Mouse (Mus musculus) G1E (cell line): ENCODE data around the gene Marf1. TPM values are rescaled to one million over a fixed set of nuclear protein-coding genes. Genes with fewer than 3 reads are reported as not detected.
"Not testable (repeated sequence)": the region's sequence is repeated elsewhere in the genome, so short reads cannot be mapped to it uniquely, and the experiment has no call there.

Experiments
- ATAC-seq: 2 replicates; pipeline ENCODE4 v1.8.0; 2016; ENCODE audit warnings: mild to moderate bottlenecking; ENCODE audit not compliant: insufficient number of reproducible peaks, poor library complexity, low FRiP score, severe bottlenecking; ENCODE audit errors: extremely low read depth
- DNase-seq: peaks from one replicate; pipeline ENCODE4 v3.0.0; 2012; ENCODE audit warnings: low spot score
- H3K27me3 ChIP-seq: 2 replicates; pipeline ENCODE4 v1.6.1; 2012; ENCODE audit warnings: mild to moderate bottlenecking, low read length, inconsistent platforms; ENCODE audit not compliant: insufficient read depth
- H3K36me3 ChIP-seq: replicated peaks from 2 replicates; pipeline ENCODE3; 2012; ENCODE audit warnings: mild to moderate bottlenecking, inconsistent platforms
- H3K4me1 ChIP-seq: 2 replicates; pipeline ENCODE4 v1.6.1; 2012; ENCODE audit warnings: low read depth, low read length, inconsistent platforms, mixed read lengths; ENCODE audit not compliant: insufficient read depth
- H3K4me3 ChIP-seq: 2 replicates; pipeline ENCODE4 v1.5.1; 2012; ENCODE audit warnings: low read depth, mild to moderate bottlenecking, inconsistent platforms, low read length, moderate library complexity, mixed read lengths
- H3K9me3 ChIP-seq: replicated peaks from 2 replicates; pipeline ENCODE4 v1.6.1; 2012; ENCODE audit warnings: inconsistent platforms
- CTCF ChIP-seq: IDR thresholded peaks from 2 replicates; pipeline ENCODE4 v1.5.1; 2012; ENCODE audit warnings: low read depth, low read length, inconsistent platforms, mixed read lengths
- GATA1 ChIP-seq: IDR thresholded peaks from 2 replicates; pipeline ENCODE4 v1.6.1; 2012; ENCODE audit warnings: borderline replicate concordance, low read length, inconsistent platforms, mixed read lengths
- GATA2 ChIP-seq: IDR thresholded peaks from 2 replicates; pipeline ENCODE4 v1.6.1; 2012; ENCODE audit warnings: low read depth, low read length, inconsistent platforms, borderline replicate concordance
- POLR2AphosphoS5 ChIP-seq: IDR thresholded peaks from 2 replicates; pipeline ENCODE4 v1.6.1; 2012; ENCODE audit warnings: low read depth, low read length, inconsistent platforms; ENCODE audit not compliant: insufficient replicate concordance
- TAL1 ChIP-seq: conservative IDR thresholded peaks from 2 replicates; pipeline ENCODE4 v1.6.1; 2012; ENCODE audit warnings: low read depth, low read length, inconsistent platforms, mixed read lengths
- polyA plus RNA-seq: library from polyadenylated mRNA; stranded (reverse); fragments of >175 nt; gene quantifications from 2 replicates; pipeline ENCODE4 v1.2.3, GENCODE M21; 2012
- total RNA-seq, 2 experiments: library from RNA; stranded (forward) in 1 of 2; stranded (reverse) in 1 of 2; fragments of 200-1000 nt in 1 of 2; fragments of >200 nt in 1 of 2; fragmentation: Nextera tagmentation in 1 of 2; gene quantifications; 2 replicates each; pipeline ENCODE4 v1.2.3; 2014 to 2017

Marf1 gene
- total and polyA plus RNA-seq, 3 experiments = 3.3 to 75.4 (median 32.3) TPM

DNA sequence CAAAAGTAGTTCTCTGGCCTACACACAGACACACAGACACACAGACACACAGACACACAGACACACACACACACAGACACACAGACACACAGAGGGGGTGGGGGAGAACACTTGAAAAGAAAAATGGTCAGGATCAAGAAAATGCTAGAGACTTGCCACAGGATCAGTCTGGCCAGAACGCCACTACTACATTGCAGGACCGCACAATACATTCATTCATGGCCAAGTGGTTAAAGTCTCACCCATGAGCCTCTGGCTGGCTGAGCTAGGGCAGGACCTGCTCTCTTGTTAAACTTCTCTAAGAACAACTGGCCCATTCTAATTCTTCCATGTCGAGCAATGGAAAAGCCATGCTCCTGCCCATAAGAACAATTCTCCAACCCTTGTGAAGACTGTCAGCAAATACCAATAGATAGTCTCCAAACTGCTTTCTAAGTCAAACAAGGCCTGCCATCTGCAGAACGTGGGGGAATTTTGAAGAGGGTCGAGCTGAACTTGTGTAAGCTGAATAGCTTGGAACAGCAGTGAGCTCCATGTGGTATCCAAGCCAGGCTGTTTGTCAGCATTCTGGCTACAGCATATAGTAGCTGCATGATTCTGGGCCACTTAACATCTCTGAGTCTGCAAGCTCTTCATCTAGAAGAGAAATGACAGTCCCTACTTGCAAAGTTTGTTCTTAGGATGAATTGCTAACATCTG is 92.5 kb downstream of the Marf1 start:
- H3K27me3 ChIP-seq = peaks cover 3% of the 10 kb centered on the region; the same call in 1 of the 2 replicates
- DNase-seq (no peak), ATAC-seq (no peak)
- no peaks in the 10 kb centered on the region for H3K4me1 ChIP-seq
- no peaks in the 10 kb centered on the region for H3K9me3 ChIP-seq
- no peaks in the 10 kb centered on the region for H3K36me3 ChIP-seq
- no peak overlapping the region for H3K4me3 ChIP-seq
- no peak for TF ChIP-seq GATA1
- TF ChIP-seq POLR2AphosphoS5 = no peak
- TF ChIP-seq TAL1 = no peak
- TF ChIP-seq CTCF = no peak
- no peak for TF ChIP-seq GATA2

DNA sequence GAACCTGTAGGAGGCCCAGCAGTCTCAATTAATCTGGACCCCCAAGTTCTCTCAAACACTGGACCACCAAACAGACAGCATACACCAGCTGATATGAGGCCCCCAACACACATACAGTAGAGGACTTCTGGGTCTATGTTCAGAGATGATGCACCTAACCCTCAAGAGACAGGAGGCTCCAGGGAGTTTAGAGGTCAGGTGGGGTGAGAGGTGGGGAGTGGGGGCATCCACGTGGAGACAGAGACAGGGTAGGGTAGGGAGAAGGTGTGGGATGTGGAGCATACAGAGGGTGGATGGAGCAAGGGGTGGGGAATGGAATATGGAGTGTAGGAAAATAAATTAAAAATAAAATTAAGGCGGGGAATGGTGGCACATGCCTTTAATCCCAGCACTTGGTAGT is 94.5 kb downstream of the Marf1 start:
- ATAC-seq, H3K4me1 ChIP-seq, H3K27me3 ChIP-seq, H3K36me3 ChIP-seq, DNase-seq, H3K4me3 ChIP-seq, H3K9me3 ChIP-seq: not testable (repeated sequence)

- not testable (repeated sequence) for H3K36me3 ChIP-seq, DNase-seq, ATAC-seq, H3K9me3 ChIP-seq, H3K27me3 ChIP-seq, H3K4me3 ChIP-seq, H3K4me1 ChIP-seq
Measured at GRCm38 (mm10) chr16:14066571-14066970, 96.6 kb downstream of the Marf1 start.

DNA sequence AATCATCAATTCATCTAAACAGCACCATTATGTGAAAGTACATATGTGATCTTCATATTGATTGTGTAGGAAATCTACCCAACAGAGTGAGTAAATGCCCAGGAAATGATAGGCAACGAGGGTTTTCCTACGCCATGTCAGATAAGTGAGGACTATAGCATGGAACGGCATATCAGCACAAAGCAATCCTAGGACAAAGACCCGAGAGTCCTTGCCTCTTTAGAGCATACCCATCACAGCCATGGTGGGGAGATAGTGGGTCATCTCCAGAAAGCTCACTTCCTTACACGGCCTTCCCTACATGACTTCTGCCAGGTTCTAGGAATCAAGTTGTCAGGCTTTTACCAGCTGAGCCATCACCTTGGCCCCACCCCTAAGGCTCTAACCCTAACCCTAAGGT is 103.3 kb downstream of the Marf1 start:
- DNase-seq = no peak
- no peaks in the 10 kb centered on the region for H3K36me3 ChIP-seq
- no peaks in the 10 kb centered on the region for H3K4me1 ChIP-seq
- H3K27me3 ChIP-seq = no peaks in the 10 kb centered on the region
- no peak for TF ChIP-seq TAL1
- no peak for TF ChIP-seq GATA2
- no peak for TF ChIP-seq CTCF
- TF ChIP-seq GATA1 = no peak
- no peak for TF ChIP-seq POLR2AphosphoS5
- H3K9me3 ChIP-seq = no peaks in the 10 kb centered on the region
- H3K4me3 ChIP-seq = no peak overlapping the region
- ATAC-seq = no peak

Other genes with a start within 250 kb of the Marf1 start
- gene 2900011O08Rik, start 176.7 kb downstream of the Marf1 start, total RNA-seq (2014; fragmentation: Nextera tagmentation) = not detected in 2 replicates
- gene 2900011O08Rik, start 176.7 kb downstream of the Marf1 start, total RNA-seq (2017) = 0.05 and 0.06 TPM in 2 replicates
- not detected in 2 replicates for gene 2900011O08Rik, start 176.7 kb downstream of the Marf1 start, polyA plus RNA-seq
- gene Ifitm7, start 176.5 kb downstream of the Marf1 start, total RNA-seq (2014; fragmentation: Nextera tagmentation) = not detected in 2 replicates
- 0.06 and 0.49 TPM in 2 replicates for gene Ifitm7, start 176.5 kb downstream of the Marf1 start, total RNA-seq (2017)
- gene Ifitm7, start 176.5 kb downstream of the Marf1 start, polyA plus RNA-seq = not detected in 2 replicates
- 53.4 and 85.9 TPM in 2 replicates for gene Nde1, start 76 bp downstream of the Marf1 start, total RNA-seq (2014; fragmentation: Nextera tagmentation)
- gene Nde1, start 76 bp downstream of the Marf1 start, total RNA-seq (2017) = 57.7 and 58.2 TPM in 2 replicates
- gene Nde1, start 76 bp downstream of the Marf1 start, polyA plus RNA-seq = 51.1 and 54.6 TPM in 2 replicates
- gene Myh11, start 128.0 kb upstream of the Marf1 start, total RNA-seq (2014; fragmentation: Nextera tagmentation) = not detected in 2 replicates
- 0.22 TPM in 1 of 2 replicates, not detected in the other for gene Myh11, start 128.0 kb upstream of the Marf1 start, total RNA-seq (2017)
- gene Myh11, start 128.0 kb upstream of the Marf1 start, polyA plus RNA-seq = 0.01 TPM in 1 of 2 replicates, not detected in the other
- 59.0 and 59.7 TPM in 2 replicates for gene Fopnl, start 154.1 kb upstream of the Marf1 start, total RNA-seq (2014; fragmentation: Nextera tagmentation)
- gene Fopnl, start 154.1 kb upstream of the Marf1 start, total RNA-seq (2017) = 73.1 and 76.6 TPM in 2 replicates
- gene Fopnl, start 154.1 kb upstream of the Marf1 start, polyA plus RNA-seq = 4.9 and 5.1 TPM in 2 replicates
- gene Abcc1, start 198.2 kb upstream of the Marf1 start, total RNA-seq (2014; fragmentation: Nextera tagmentation) = 49.0 and 69.5 TPM in 2 replicates
- 32.6 and 36.8 TPM in 2 replicates for gene Abcc1, start 198.2 kb upstream of the Marf1 start, total RNA-seq (2017)
- gene Abcc1, start 198.2 kb upstream of the Marf1 start, polyA plus RNA-seq = 4.0 and 5.1 TPM in 2 replicates